Mouse (Mus musculus) lung, embryonic 14.5 days (tissue): ENCODE measurements around the gene Ccdc89. TPM values are rescaled to one million over a fixed set of nuclear protein-coding genes. Genes with fewer than 3 reads are reported as not detected.

ENCODE experiments used
- ATAC-seq: fragments of 200-750 bp; cut with Nextera tagmentation; 2 replicates; pipeline ENCODE4 v1.8.0; 2017; ENCODE audit warnings: mild to moderate bottlenecking, moderate TSS enrichment, moderate library complexity; ENCODE audit not compliant: insufficient read depth
- DNase-seq: peaks from one replicate; pipeline ENCODE4 v3.0.0-alpha.2; 2015
- H3K27ac ChIP-seq: fragments of 300-500 bp; sonication (generic); 2 replicates; pipeline ENCODE4 v1.5.1; 2014; ENCODE audit warnings: low read depth, mild to moderate bottlenecking, moderate library complexity
- H3K27me3 ChIP-seq: fragments of 300-500 bp; sonication (generic); 2 replicates; pipeline ENCODE4 v1.6.1; 2014; ENCODE audit warnings: low read length, control low read depth; ENCODE audit not compliant: insufficient read depth
- H3K36me3 ChIP-seq: fragments of 300-500 bp; sonication (generic); 2 replicates; pipeline ENCODE4 v1.6.1; 2014; ENCODE audit warnings: control low read depth; ENCODE audit not compliant: insufficient read depth
- H3K4me1 ChIP-seq: fragments of 300-500 bp; sonication (generic); 2 replicates; pipeline ENCODE4 v1.6.1; 2014; ENCODE audit warnings: antibody characterized with exemption, control low read depth; ENCODE audit not compliant: insufficient read depth
- H3K4me2 ChIP-seq: fragments of 300-500 bp; sonication (generic); 2 replicates; pipeline ENCODE4 v1.6.1; 2014; ENCODE audit warnings: mild to moderate bottlenecking
- H3K4me3 ChIP-seq: fragments of 300-500 bp; sonication (generic); 2 replicates; pipeline ENCODE4 v1.5.1; 2014; ENCODE audit warnings: low read depth, low read length
- H3K9ac ChIP-seq: fragments of 300-500 bp; sonication (generic); 2 replicates; pipeline ENCODE4 v1.6.1; 2014
- H3K9me3 ChIP-seq: fragments of 300-500 bp; sonication (generic); 2 replicates; pipeline ENCODE4 v1.6.1; 2016; ENCODE audit warnings: low read depth, low read length, control low read depth
- CTCF ChIP-seq: IDR thresholded peaks from 2 replicates; pipeline ENCODE4 v1.5.1; 2016; ENCODE audit warnings: antibody characterized with exemption, low read depth
- WGBS: fragments of 180-500 bp; shearing (Covaris S2); extraction: QIAGEN DNeasy Blood & Tissue Kit; methylation state at CpG from one replicate; pipeline ENCODE4 v1.1.7; 2014; 5-methylcytosine and 5-hydroxymethylcytosine counted together
- polyA plus RNA-seq: library from polyadenylated mRNA; unstranded; fragments of >200 nt; fragmentation: Nextera tagmentation; extraction: Ambion mirVana; gene quantifications from 2 replicates; pipeline ENCODE4 v1.2.1, GENCODE M21; 2014

The Ccdc89 gene
- polyA plus RNA-seq, 1 experiment from 2014 or later, result 1.5 TPM

DNA sequence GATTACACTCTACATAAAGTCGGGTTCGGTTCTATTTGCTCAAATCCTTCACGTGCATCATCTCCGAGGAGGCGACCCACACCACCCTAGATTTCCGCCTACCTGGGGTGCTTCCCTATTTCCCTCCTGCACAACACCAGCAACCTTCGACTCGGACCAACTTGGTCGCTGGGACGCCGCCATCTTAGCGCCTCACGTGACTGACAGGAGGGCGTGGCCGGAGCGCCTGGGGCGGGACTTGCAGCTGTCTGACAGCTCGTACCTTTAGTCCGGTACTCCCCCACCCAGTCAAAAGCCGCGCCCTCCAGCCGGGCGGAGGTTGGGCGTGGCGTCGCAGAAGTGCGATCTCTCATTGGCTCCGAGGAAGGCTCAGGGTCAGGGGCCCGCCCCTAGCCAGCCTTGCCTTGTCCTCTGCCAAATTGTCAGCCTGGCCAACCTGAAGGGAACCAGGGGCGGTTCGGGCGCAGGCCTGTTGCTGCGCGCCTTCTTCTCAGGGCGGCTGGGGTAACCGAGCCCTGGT lies 49.5 kb downstream of the Ccdc89 start, which contains the start of gene Tmem126b:
Tmem126b (minus strand) TSS at position 209 of the 520 bp plus-strand sequence.
- WGBS, result under 1% methylated on average over 36 of the region's 36 CpGs
- Histone ChIP-seq H3K27ac (peak within 1 kb of the TSS; percentile 67), H3K36me3 (no peaks in the 10 kb centered on the region)

DNA sequence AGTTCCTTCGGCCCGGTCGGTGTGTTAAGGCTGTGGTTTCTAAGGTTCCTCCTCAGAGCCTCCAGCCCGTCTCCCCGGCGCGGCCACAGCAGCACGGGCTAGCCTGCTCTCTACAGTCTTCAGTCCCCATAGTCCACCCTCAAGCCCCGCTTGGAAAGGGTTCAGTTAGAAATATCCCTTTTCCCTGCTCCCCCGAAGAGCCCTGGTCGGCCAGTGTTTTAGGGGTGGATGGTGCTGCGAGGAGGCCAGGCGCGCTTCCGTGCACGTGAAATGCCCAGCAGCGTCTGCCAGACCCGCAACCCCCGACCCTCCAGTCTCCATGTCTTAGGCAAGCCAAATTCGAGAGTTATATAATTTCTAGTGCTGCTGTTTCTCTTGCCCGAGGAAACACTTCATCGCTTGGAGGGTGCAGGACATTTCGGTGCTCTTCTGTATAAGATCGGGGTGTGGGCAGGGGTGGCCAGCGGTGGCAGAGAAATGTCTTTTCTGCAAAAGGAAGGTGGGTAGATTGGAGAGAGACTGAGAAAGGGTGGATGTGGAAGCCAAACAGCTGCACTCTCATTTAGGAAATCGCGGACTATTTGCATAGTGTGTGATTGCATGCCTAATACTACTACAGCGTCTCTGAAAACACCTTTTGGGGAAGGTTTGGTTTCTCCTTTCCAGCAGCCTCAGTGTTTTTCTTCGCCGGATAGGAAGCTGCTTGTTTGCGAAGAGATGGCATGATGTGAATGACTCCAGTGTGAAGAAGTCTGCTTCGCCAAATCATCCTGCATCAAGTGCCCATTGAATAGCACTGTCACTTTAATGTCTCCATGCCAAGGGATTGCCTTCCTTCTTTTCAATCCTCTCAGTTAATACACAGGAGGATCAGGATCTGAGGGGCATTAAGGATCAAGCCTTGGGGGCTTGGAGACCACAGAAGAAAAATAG lies 50.2 kb downstream of the Ccdc89 start, which contains the start of gene Dlg2:
Dlg2 (plus strand) TSS at position 360 of the 933 bp plus-strand sequence.
- Histone ChIP-seq H3K36me3 (no peaks in the 10 kb centered on the region), H3K27me3 (peaks cover 5% of the 10 kb centered on the region; the same call in 1 of the 2 replicates), H3K9ac (peak within 1 kb of the TSS; percentile 67), H3K27ac (peak within 1 kb of the TSS; percentile 67), H3K4me3 (peak within 1 kb of the TSS; percentile 54), H3K4me2 (peak within 1 kb of the TSS; percentile 93), H3K9me3 (no peaks in the 10 kb centered on the region), H3K4me1 (no peaks in the 10 kb centered on the region)
- WGBS, result under 1% methylated on average over 32 of the region's 32 CpGs
- TF ChIP-seq CTCF, result no peak
- peak; percentile 6 for DNase-seq
- ATAC-seq, result no peak

More for the DNA sequence above, 49.5 kb downstream of the Ccdc89 start, which contains the start of gene Tmem126b:
- ATAC-seq, result peak; percentile 100
- H3K4me2 ChIP-seq, result peak within 1 kb of the TSS; percentile 93
- H3K9me3 ChIP-seq, result no peaks in the 10 kb centered on the region
- H3K27me3 ChIP-seq, result peaks cover 5% of the 10 kb centered on the region; the same call in 1 of the 2 replicates
- no peak for TF ChIP-seq CTCF
- peak within 1 kb of the TSS; percentile 54 for H3K4me3 ChIP-seq
- peak within 1 kb of the TSS; percentile 67 for H3K9ac ChIP-seq
- no peaks in the 10 kb centered on the region for H3K4me1 ChIP-seq
- DNase-seq, result peak; percentile 99

Other genes starting within 250 kb of the Ccdc89 start
- not detected in 2 replicates for gene Ccdc83, start 160.8 kb upstream of the Ccdc89 start, polyA plus RNA-seq
- 3.7 and 4.0 TPM in 2 replicates for gene Sytl2, start 124.3 kb upstream of the Ccdc89 start, polyA plus RNA-seq
- gene Crebzf, start 16.2 kb downstream of the Ccdc89 start, polyA plus RNA-seq, result 45.2 and 47.4 TPM in 2 replicates
- gene Tmem126a, start 30.7 kb downstream of the Ccdc89 start, polyA plus RNA-seq, result 105 and 107 TPM in 2 replicates
- 31.7 and 32.5 TPM in 2 replicates for gene Tmem126b, start 49.4 kb downstream of the Ccdc89 start, polyA plus RNA-seq
- gene Dlg2, start 50.1 kb downstream of the Ccdc89 start, polyA plus RNA-seq, result 0.25 and 0.37 TPM in 2 replicates